Mouse (Mus musculus): Measurements from ENCODE around the gene Ccdc172. TPM values are rescaled to one million over a fixed set of nuclear protein-coding genes. Genes with fewer than 3 reads are reported as not detected.

Ccdc172 gene
- not detected in 2 replicates for polyA plus RNA-seq (2015; fragmentation: Nextera tagmentation; extraction: Ambion mirVana)

DNA sequence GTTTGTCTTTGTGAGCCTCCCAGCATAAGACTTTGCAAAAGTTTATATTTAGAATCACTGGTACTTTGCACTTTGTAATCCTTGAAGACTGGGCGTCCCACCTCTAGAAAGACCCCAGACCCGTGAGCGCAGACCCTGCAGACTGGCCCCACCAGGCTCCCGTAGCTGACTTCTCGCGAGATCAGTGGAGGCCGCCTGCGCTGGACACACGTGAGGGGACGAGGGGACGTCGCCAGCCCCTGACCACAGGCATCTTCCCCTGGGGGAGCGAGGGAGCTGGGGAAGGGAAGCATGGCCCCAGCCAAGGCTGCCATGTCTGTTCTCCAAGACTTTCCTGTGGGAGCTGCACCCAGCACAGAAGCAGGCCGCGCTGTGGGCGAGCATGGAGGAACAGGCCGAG, at the start of gene Ccdc172:
Gene Ccdc172 (plus strand): TSS at position 176 of the 400 bp plus-strand sequence.
- WGBS = 88% methylated on average over 17 of the region's 17 CpGs
- Histone ChIP-seq H3K9ac (no peak within 1 kb of the TSS), H3K27me3 (replicated peaks) (no peaks in the 10 kb centered on the region), H3K4me2 (no peak within 1 kb of the TSS), H3K4me3 (no peak within 1 kb of the TSS), H3K9me3 (no peaks in the 10 kb centered on the region), H3K4me1 (no peaks in the 10 kb centered on the region), H3K27ac (replicated peaks) (no peak within 1 kb of the TSS), H3K36me3 (no peaks in the 10 kb centered on the region)
- ATAC-seq (ENCODE audit: extremely low read depth, insufficient number of reproducible peaks, low FRiP score, low TSS enrichment) = no peak

DNA sequence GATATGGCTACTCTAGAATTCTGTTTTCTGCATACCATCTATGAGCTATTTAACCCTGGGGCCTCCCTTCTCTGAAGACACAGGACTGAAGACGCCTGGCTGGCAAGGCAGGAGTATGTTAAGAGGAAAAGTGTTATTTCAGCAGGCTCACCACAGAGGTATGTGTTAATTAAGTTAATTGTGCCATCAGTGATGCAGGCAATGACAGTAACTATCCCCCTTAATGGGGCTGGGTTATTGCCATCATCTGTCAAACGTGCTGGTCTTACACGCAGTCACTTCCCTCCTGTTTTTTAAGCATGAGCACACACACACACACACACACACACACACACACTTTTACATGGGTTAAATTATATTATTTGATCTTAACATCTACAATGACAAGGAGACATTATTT, 48.0 kb upstream of the Ccdc172 start:
- H3K9me3 ChIP-seq = peaks cover 6% of the 10 kb centered on the region; the same call in 1 of the 2 replicates
- H3K4me3 ChIP-seq = no peak overlapping the region
- H3K27ac ChIP-seq (replicated peaks) = no peak overlapping the region
- peaks cover 9% of the 10 kb centered on the region; the same call in 1 of the 2 replicates for H3K27me3 ChIP-seq (replicated peaks)
- no peak overlapping the region for H3K9ac ChIP-seq
- 70% methylated on average over 3 of the region's 3 CpGs for WGBS
- no peak overlapping the region for H3K4me2 ChIP-seq
- peaks cover 6% of the 10 kb centered on the region for H3K4me1 ChIP-seq
- ATAC-seq (ENCODE audit: extremely low read depth, insufficient number of reproducible peaks, low FRiP score, low TSS enrichment) = no peak
- H3K36me3 ChIP-seq = no peaks in the 10 kb centered on the region

DNA sequence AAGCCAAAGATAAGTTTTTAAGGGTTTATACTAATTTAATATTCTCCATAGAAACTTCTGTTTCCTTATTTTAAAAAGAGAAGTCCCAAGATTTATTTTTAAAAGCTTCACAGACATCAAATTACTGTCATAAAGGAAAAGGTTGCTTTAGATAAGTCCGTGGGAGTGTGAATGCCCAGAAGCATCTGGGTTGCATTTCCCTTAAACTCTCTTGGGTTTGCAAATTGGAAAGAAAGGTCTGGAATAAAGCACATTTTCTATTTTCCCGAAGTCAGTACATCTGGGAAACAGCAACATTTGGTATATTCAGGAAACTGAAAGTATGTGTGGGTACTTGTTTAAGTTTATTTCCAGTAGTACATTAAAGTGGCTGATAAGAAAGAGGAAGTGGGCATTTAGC, 43.5 kb upstream of the Ccdc172 start:
- peaks cover 6% of the 10 kb centered on the region for H3K4me1 ChIP-seq
- H3K27me3 ChIP-seq (replicated peaks) = peaks cover 17% of the 10 kb centered on the region
- H3K36me3 ChIP-seq = no peaks in the 10 kb centered on the region
- no peak overlapping the region for H3K4me2 ChIP-seq
- ATAC-seq (ENCODE audit: extremely low read depth, insufficient number of reproducible peaks, low FRiP score, low TSS enrichment) = no peak
- no peak overlapping the region for H3K27ac ChIP-seq (replicated peaks)
- peaks cover 6% of the 10 kb centered on the region; the same call in 1 of the 2 replicates for H3K9me3 ChIP-seq
- WGBS = 49% methylated on average over 2 of the region's 2 CpGs
- H3K9ac ChIP-seq = no peak overlapping the region
- no peak overlapping the region for H3K4me3 ChIP-seq

DNA sequence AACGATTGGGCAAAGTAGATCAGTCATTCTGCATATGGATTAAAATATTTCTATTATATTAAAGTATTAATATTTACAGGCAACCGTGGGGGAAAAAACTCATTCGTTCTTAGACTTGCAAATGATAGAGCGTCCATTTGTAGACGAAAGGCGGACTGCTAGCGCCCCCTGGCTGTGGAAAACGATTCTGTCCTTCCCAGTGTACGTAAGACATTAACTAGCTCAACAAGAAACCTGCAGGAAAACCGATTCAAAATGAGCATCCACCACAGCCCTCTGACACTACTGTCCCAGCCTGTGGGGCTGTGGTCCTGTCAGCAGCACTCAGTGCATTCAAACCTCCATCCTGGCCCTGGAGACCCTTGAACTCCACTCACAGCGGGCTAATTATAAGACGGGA, 42.4 kb upstream of the Ccdc172 start:
- Histone ChIP-seq H3K4me2 (no peak overlapping the region), H3K4me3 (no peak overlapping the region), H3K9ac (no peak overlapping the region), H3K4me1 (peaks cover 6% of the 10 kb centered on the region), H3K36me3 (no peaks in the 10 kb centered on the region), H3K27ac (replicated peaks) (no peak overlapping the region), H3K27me3 (replicated peaks) (peaks cover 17% of the 10 kb centered on the region), H3K9me3 (peaks cover 6% of the 10 kb centered on the region; the same call in 1 of the 2 replicates)
- no peak for ATAC-seq (ENCODE audit: extremely low read depth, insufficient number of reproducible peaks, low FRiP score, low TSS enrichment)
- 19% methylated on average over 12 of the region's 12 CpGs for WGBS

DNA sequence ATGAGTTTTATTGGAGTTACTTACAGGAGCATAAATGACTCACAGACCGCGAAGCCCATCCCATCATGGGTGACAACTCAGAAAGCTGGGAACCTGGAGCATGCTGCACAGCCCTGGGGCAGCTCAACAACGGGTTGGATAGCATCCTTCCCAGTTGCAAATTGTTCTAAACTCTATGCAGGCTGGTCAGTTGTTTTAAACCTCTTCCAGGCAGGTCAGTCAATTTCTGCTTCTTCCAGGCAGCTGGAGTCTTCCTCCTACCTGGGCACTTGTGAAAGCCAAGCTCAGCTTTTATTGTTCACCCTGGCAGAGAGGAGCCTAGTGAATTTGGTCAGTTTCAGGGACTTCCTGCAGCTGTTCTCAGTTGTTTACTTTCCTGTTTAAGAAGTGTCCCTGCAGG, 37.5 kb upstream of the Ccdc172 start:
- Histone ChIP-seq H3K27me3 (replicated peaks) (peaks cover 17% of the 10 kb centered on the region), H3K4me3 (no peak overlapping the region), H3K9ac (no peak overlapping the region), H3K27ac (replicated peaks) (no peak overlapping the region), H3K36me3 (no peaks in the 10 kb centered on the region), H3K4me1 (no peaks in the 10 kb centered on the region), H3K9me3 (no peaks in the 10 kb centered on the region), H3K4me2 (no peak overlapping the region)
- no peak for ATAC-seq (ENCODE audit: extremely low read depth, insufficient number of reproducible peaks, low FRiP score, low TSS enrichment)
- 87% methylated on average over 3 of the region's 3 CpGs for WGBS

DNA sequence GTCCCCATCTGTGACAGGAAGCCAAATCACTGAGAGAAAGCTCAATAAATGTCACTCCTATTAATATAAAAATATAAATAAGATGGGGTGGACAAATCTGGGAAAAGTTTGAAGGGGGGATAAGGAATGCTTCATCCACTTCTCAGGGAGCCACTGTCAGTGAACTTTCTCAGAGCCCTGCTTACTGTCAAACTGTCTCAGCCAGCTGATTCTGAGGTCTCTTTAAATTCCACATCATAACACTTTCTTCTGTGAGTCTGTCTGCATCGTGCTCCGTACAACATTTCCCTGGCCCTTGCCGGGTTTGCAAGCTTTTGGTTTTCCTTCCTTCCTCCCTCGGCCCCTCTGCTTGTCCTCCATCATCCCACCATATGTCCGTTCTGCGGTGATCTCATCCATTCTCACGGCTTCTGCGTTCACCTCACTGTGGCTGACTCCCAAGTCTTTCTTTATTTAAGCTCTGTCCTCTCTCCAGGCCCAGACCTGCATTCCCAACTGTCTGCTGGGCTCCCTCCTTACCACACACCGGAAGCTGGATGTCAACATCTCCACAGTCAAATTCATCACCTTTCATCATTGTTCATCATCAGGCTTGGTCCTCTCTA, 29.3 kb upstream of the Ccdc172 start:
- ATAC-seq (ENCODE audit: extremely low read depth, insufficient number of reproducible peaks, low FRiP score, low TSS enrichment) = no peak
- peak overlapping the region; percentile 29; the same call in 1 of the 2 replicates for H3K27ac ChIP-seq (replicated peaks)
- peaks cover 14% of the 10 kb centered on the region for H3K4me1 ChIP-seq
- H3K9me3 ChIP-seq = no peaks in the 10 kb centered on the region
- H3K36me3 ChIP-seq = no peaks in the 10 kb centered on the region
- WGBS = 46% methylated on average over 9 of the region's 9 CpGs
- no peaks in the 10 kb centered on the region for H3K27me3 ChIP-seq (replicated peaks)
- no peak overlapping the region for H3K4me3 ChIP-seq
- H3K9ac ChIP-seq = no peak overlapping the region
- peak overlapping the region; percentile 28 for H3K4me2 ChIP-seq

DNA sequence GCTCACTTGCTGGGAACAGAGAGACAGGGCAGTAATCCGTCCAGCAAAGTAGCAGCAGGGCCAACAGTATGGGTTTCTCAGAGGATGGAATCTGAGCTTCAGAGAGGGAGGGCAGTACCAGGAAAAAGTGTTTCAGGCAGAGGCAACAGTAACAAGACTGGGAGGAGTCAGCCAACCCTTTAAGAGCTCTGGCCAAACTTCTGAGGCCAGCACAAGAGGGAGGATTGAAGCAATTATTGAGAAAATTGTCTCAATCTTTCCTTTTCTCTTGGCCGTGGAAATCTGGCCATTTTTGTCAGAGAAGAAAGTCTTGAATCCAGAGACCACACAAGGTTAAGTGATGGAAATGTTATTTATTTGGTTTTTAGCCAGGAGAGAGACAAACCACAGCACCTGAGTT, 25.1 kb upstream of the Ccdc172 start:
- Histone ChIP-seq H3K9ac (no peak overlapping the region), H3K4me3 (no peak overlapping the region), H3K9me3 (peaks cover 10% of the 10 kb centered on the region; the same call in 1 of the 2 replicates), H3K36me3 (no peaks in the 10 kb centered on the region), H3K27me3 (replicated peaks) (no peaks in the 10 kb centered on the region), H3K4me2 (no peak overlapping the region), H3K4me1 (peaks cover 14% of the 10 kb centered on the region), H3K27ac (replicated peaks) (no peak overlapping the region)
- ATAC-seq (ENCODE audit: extremely low read depth, insufficient number of reproducible peaks, low FRiP score, low TSS enrichment) = no peak
- 49% methylated on average over 2 of the region's 2 CpGs for WGBS

DNA sequence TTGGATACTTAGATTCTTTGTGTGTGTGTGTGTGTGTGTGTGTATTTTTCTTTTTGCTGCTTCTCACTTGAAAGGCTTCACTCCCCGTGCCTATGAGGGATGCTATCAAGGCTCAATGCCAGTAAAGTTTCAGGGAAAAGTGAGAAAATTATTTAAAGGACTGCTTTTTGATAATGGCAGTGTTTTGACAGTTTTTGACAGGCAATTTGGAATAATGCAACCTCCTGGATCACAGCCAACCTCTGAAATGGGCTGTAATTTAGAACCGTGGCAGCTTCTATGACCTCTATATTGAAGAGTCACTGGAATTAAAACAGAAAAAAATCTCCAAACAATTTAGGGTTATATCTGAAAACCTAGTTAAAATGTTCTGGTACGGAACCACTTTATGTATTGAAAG, 14.7 kb upstream of the Ccdc172 start:
- 66% methylated on average over 3 of the region's 3 CpGs for WGBS

DNA sequence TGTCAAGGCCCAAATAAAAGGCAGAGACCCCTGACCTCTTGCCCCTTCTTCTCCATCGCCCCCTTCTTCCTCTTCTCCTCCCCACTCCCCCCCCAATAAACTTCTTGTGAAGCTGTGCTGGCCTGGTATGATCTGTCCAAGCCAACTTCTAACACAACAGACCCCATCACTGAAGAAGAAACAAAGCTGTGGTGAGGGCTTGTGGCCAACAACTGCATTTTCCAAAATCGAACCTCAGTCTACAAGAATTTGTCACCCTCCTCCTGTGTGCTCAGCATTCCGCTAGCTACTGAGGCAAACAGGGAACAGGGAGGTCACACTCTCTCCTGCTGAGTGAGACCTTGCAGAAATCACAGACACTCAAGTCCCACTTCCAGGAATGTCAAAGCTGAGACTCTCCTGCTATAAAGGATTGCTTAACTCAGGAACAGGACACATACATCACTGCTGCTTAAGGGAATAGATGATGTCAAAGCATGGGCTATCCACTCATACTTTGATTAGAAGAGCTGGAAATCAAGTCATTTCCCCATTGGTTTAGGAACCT, 12.3 kb upstream of the Ccdc172 start:
- H3K4me3 ChIP-seq = no peak overlapping the region
- no peaks in the 10 kb centered on the region for H3K9me3 ChIP-seq
- no peaks in the 10 kb centered on the region for H3K27me3 ChIP-seq (replicated peaks)
- WGBS = 48% methylated on average over 3 of the region's 3 CpGs
- no peak overlapping the region for H3K27ac ChIP-seq (replicated peaks)
- peaks cover 21% of the 10 kb centered on the region for H3K4me1 ChIP-seq
- no peak overlapping the region for H3K9ac ChIP-seq
- no peaks in the 10 kb centered on the region for H3K36me3 ChIP-seq
- no peak for ATAC-seq (ENCODE audit: extremely low read depth, insufficient number of reproducible peaks, low FRiP score, low TSS enrichment)
- H3K4me2 ChIP-seq = no peak overlapping the region

More for the DNA sequence above, 14.7 kb upstream of the Ccdc172 start:
- H3K27me3 ChIP-seq (replicated peaks) = no peaks in the 10 kb centered on the region
- H3K27ac ChIP-seq (replicated peaks) = no peak overlapping the region
- no peak overlapping the region for H3K4me2 ChIP-seq
- ATAC-seq (ENCODE audit: extremely low read depth, insufficient number of reproducible peaks, low FRiP score, low TSS enrichment) = no peak
- no peaks in the 10 kb centered on the region for H3K9me3 ChIP-seq
- peaks cover 22% of the 10 kb centered on the region for H3K4me1 ChIP-seq
- H3K36me3 ChIP-seq = no peaks in the 10 kb centered on the region
- H3K4me3 ChIP-seq = no peak overlapping the region
- H3K9ac ChIP-seq = no peak overlapping the region

DNA sequence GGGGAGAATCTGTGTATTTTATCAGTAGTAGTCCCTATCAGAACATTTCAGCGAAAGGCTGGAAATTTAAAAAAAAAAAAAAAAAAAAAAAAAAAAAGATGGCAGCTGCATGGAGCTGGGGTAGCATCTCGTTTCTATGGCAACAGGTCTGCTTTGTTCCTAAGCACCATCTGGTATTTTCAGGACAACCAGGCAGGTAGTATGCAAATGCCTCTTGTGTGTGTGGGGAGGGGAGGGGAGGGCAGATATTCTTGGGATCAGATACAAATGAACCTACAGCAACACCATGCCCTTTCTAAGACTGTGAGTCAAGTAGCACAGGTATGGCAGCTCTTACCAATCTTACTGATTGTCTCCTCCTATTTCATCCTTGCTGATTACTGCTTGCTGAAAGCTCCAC, 11.7 kb upstream of the Ccdc172 start:
- Histone ChIP-seq H3K4me2 (no peak overlapping the region), H3K36me3 (no peaks in the 10 kb centered on the region), H3K27me3 (replicated peaks) (no peaks in the 10 kb centered on the region), H3K4me3 (no peak overlapping the region), H3K9me3 (no peaks in the 10 kb centered on the region), H3K9ac (no peak overlapping the region), H3K27ac (replicated peaks) (no peak overlapping the region), H3K4me1 (peaks cover 16% of the 10 kb centered on the region)
- WGBS = 76% methylated on average over 2 of the region's 2 CpGs
- ATAC-seq (ENCODE audit: extremely low read depth, insufficient number of reproducible peaks, low FRiP score, low TSS enrichment) = no peak

DNA sequence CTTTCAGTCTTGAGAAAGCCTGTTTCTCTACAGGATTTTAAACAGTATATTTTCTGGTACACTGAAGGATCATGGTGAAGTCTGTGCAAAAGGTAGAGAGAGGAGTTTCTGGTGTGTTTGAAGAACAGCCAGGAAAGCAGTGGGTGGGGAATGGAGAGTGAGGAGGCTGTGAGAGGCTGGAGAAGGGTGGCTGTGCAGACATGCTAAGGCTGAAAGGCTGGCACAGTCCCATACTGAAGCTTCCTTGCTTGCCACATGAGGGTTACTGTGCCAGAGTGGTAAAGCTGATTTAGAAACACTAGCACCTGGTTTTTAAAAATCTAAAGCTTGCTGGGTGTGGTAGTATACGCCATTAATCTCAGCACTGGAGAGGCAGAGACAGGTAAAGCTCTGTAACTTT, 9.9 kb downstream of the Ccdc172 start:
- Histone ChIP-seq H3K4me1 (peaks cover 15% of the 10 kb centered on the region), H3K36me3 (no peaks in the 10 kb centered on the region), H3K4me3 (no peak overlapping the region), H3K27me3 (replicated peaks) (no peaks in the 10 kb centered on the region), H3K4me2 (no peak overlapping the region), H3K9me3 (no peaks in the 10 kb centered on the region), H3K9ac (no peak overlapping the region), H3K27ac (replicated peaks) (no peak overlapping the region)
- WGBS = 71% methylated on average over 1 of the region's 1 CpGs
- no peak for ATAC-seq (ENCODE audit: extremely low read depth, insufficient number of reproducible peaks, low FRiP score, low TSS enrichment)

Data from heart, embryonic 13.5 days (tissue).